12 mouse cellular contexts compared by ENCODE assay signal in the genomic region with DNA sequence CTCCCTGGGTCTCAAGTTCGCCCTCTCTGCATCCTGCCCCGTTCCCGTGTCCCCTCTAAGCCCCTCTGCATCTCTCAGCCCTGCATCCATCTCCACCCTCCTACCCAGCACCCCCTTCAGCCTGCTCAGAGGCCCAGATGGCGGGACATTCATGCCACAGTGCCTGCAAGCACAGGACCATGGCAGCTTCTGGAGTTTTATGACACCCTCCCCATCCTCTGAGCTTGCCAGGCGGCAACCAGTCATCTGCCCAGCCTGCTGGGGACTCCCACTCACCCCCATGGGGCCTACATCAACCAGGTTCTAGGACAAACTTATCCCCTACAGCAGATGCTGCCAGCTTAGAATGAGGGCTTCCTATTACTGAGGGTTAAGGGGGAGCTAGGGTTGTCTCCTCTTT. TPM values are rescaled to one million over a fixed set of nuclear protein-coding genes. Genes with fewer than 3 reads are reported as not detected.
A peak's percentile ranks its signal among the peaks of the same experiment; 100 is the strongest.
DNase-seq lines count a peak whose midpoint lies in the region; ATAC-seq lines count a peak whose summit lies in the region.
"Had no signal": no experiment of that assay in that cellular context is flagged by ENCODE, and none has a peak within 500 bp of the region (broad histone marks: within the 10 kb centered on the region; RNA-seq: fewer than 3 reads in every experiment).

No protein-coding gene starts in this region.

- peak overlapping the region; percentile 67 for H3K4me3 ChIP-seq in erythroblast, embryonic 14.5 days (replicated peaks)
- no peak overlapping the region for H3K4me3 ChIP-seq in neural tube, embryonic 13.5 days
- no peak overlapping the region for H3K4me3 ChIP-seq in neural tube, embryonic 14.5 days (ENCODE audit: low read depth, low read length)
- no peak overlapping the region for H3K4me3 ChIP-seq in kidney, embryonic 15.5 days (replicated peaks)
- H3K4me3 ChIP-seq: heart, embryonic 15.5 days had no signal

- WGBS in neural tube, embryonic 13.5 days, result 43% methylated on average over 5 of the region's 5 CpGs
- 46% methylated on average over 5 of the region's 5 CpGs for WGBS in neural tube, embryonic 14.5 days
- 56% methylated on average over 5 of the region's 5 CpGs for WGBS in kidney, embryonic 15.5 days

- peaks cover 13% of the 10 kb centered on the region for H3K27me3 ChIP-seq in erythroblast, embryonic 14.5 days (ENCODE audit: control insufficient read depth)
- no peaks in the 10 kb centered on the region for H3K27me3 ChIP-seq in neural tube, embryonic 13.5 days
- H3K27me3 ChIP-seq in neural tube, embryonic 14.5 days (ENCODE audit: control insufficient read depth, insufficient read depth, low read length), result no peaks in the 10 kb centered on the region
- no peaks in the 10 kb centered on the region for H3K27me3 ChIP-seq in kidney, embryonic 15.5 days
- H3K27me3 ChIP-seq: Patski had no signal

- H3K4me2 ChIP-seq in neural tube, embryonic 13.5 days, result no peak overlapping the region
- H3K4me2 ChIP-seq in neural tube, embryonic 14.5 days (ENCODE audit: low read depth, low read length), result no peak overlapping the region
- no peak overlapping the region for H3K4me2 ChIP-seq in kidney, embryonic 15.5 days
- H3K4me2 ChIP-seq: heart, embryonic 15.5 days had no signal

- no peak overlapping the region for H3K9ac ChIP-seq in neural tube, embryonic 13.5 days
- no peak overlapping the region for H3K9ac ChIP-seq in neural tube, embryonic 14.5 days (replicated peaks; ENCODE audit: low read depth, low read length)
- no peak overlapping the region for H3K9ac ChIP-seq in kidney, embryonic 15.5 days
- H3K9ac ChIP-seq: heart, embryonic 15.5 days had no signal

- DNase-seq in layer of hippocampus, adult 11-12 months (ENCODE audit: low spot score), result peak; percentile 57
- no peak for DNase-seq in layer of hippocampus, adult 9-10 months (ENCODE audit: low spot score)
- DNase-seq in neural tube, embryonic 10.5 days (ENCODE audit: extremely low spot score, low spot score), result no peak
- DNase-seq: lung, postnatal 14 days; spleen, adult 18-20 months had no signal

- no peak for ATAC-seq in erythroblast, adult 5-6 weeks (replicated peaks; ENCODE audit: low FRiP score, poor library complexity, severe bottlenecking)
- ATAC-seq in neural tube, embryonic 13.5 days (ENCODE audit: low read depth), result no peak
- ATAC-seq in neural tube, embryonic 14.5 days (ENCODE audit: low read depth), result peak; percentile 61; the same call in 1 of the 2 replicates
- no peak for ATAC-seq in kidney, embryonic 15.5 days (replicated peaks; ENCODE audit: low FRiP score)
- ATAC-seq: Patski had no signal

- peaks cover 69% of the 10 kb centered on the region for H3K4me1 ChIP-seq in erythroblast, embryonic 14.5 days (ENCODE audit: control insufficient read depth)
- H3K4me1 ChIP-seq in neural tube, embryonic 13.5 days (replicated peaks), result peaks cover 36% of the 10 kb centered on the region
- peaks cover 15% of the 10 kb centered on the region; the same call in 1 of the 2 replicates for H3K4me1 ChIP-seq in neural tube, embryonic 14.5 days (ENCODE audit: control insufficient read depth, insufficient read depth, low read length)
- H3K4me1 ChIP-seq in kidney, embryonic 15.5 days, result peaks cover 50% of the 10 kb centered on the region

- peak overlapping the region; percentile 52 for H3K27ac ChIP-seq in neural tube, embryonic 13.5 days (replicated peaks)
- no peak overlapping the region for H3K27ac ChIP-seq in neural tube, embryonic 14.5 days (ENCODE audit: low read depth, low read length)
- H3K27ac ChIP-seq in kidney, embryonic 15.5 days, result no peak overlapping the region
- H3K27ac ChIP-seq: heart, embryonic 15.5 days had no signal

- H3K9me3 ChIP-seq in erythroblast, embryonic 14.5 days (ENCODE audit: control insufficient read depth, low read length), result no peaks in the 10 kb centered on the region
- H3K9me3 ChIP-seq in neural tube, embryonic 13.5 days, result no peaks in the 10 kb centered on the region
- H3K9me3 ChIP-seq in neural tube, embryonic 14.5 days (ENCODE audit: control insufficient read depth, low read length), result no peaks in the 10 kb centered on the region
- H3K9me3 ChIP-seq in kidney, embryonic 15.5 days (replicated peaks), result no peaks in the 10 kb centered on the region
- H3K9me3 ChIP-seq: heart, embryonic 15.5 days had no signal

- no peaks in the 10 kb centered on the region for H3K36me3 ChIP-seq in erythroblast, embryonic 14.5 days (ENCODE audit: control insufficient read depth)
- H3K36me3 ChIP-seq in neural tube, embryonic 13.5 days, result peaks cover 31% of the 10 kb centered on the region
- H3K36me3 ChIP-seq in neural tube, embryonic 14.5 days (ENCODE audit: control insufficient read depth, insufficient read depth, low read length), result peaks cover 4% of the 10 kb centered on the region; the same call in 1 of the 2 replicates
- H3K36me3 ChIP-seq in kidney, embryonic 15.5 days, result peaks cover 18% of the 10 kb centered on the region; the same call in 1 of the 2 replicates
- H3K36me3 ChIP-seq: heart, embryonic 15.5 days had no signal

RNA-seq across cellular contexts. Expression of a gene that starts 19.2 kb away (rescaled TPM):
- polyA plus RNA-seq in erythroblast, embryonic 14.5 days (2012), result 10.3 and 14.4 TPM in 2 replicates
- total RNA-seq in erythroblast, adult 5-6 weeks (2015; ENCODE audit: low replicate concordance), result 109 and 122 TPM in 2 replicates
- total RNA-seq in erythroblast, adult 5-6 weeks (2017; ENCODE audit: low replicate concordance), result 78.9 and 102 TPM in 2 replicates
- polyA plus RNA-seq in neural tube, embryonic 13.5 days (2015; fragmentation: Nextera tagmentation; extraction: Ambion mirVana), result 8.9 and 9.3 TPM in 2 replicates
- polyA plus RNA-seq in neural tube, embryonic 14.5 days (2014; fragmentation: Nextera tagmentation; extraction: Ambion mirVana), result 14.3 and 22.5 TPM in 2 replicates
- polyA plus RNA-seq in kidney, embryonic 15.5 days (2015; fragmentation: Nextera tagmentation; extraction: Ambion mirVana), result 8.5 and 9.9 TPM in 2 replicates

RNA-seq across cellular contexts. Expression of a gene that starts 31.2 kb away (rescaled TPM):
- not detected in 2 replicates for polyA plus RNA-seq in erythroblast, embryonic 14.5 days (2012)
- not detected in 2 replicates for total RNA-seq in erythroblast, adult 5-6 weeks (2015; ENCODE audit: low replicate concordance)
- not detected in 2 replicates for total RNA-seq in erythroblast, adult 5-6 weeks (2017; ENCODE audit: low replicate concordance)
- 0.28 TPM in 1 of 2 replicates, not detected in the other for polyA plus RNA-seq in neural tube, embryonic 13.5 days (2015; fragmentation: Nextera tagmentation; extraction: Ambion mirVana)
- polyA plus RNA-seq in neural tube, embryonic 14.5 days (2014; fragmentation: Nextera tagmentation; extraction: Ambion mirVana), result 0.09 and 0.26 TPM in 2 replicates
- polyA plus RNA-seq in kidney, embryonic 15.5 days (2015; fragmentation: Nextera tagmentation; extraction: Ambion mirVana), result 0.05 and 0.19 TPM in 2 replicates

RNA-seq across cellular contexts. Expression of a gene that starts 45.0 kb away (rescaled TPM):
- polyA plus RNA-seq in erythroblast, embryonic 14.5 days (2012), result not detected in 2 replicates
- not detected in 2 replicates for total RNA-seq in erythroblast, adult 5-6 weeks (2015; ENCODE audit: low replicate concordance)
- not detected in 2 replicates for total RNA-seq in erythroblast, adult 5-6 weeks (2017; ENCODE audit: low replicate concordance)
- 0.24 and 0.51 TPM in 2 replicates for polyA plus RNA-seq in neural tube, embryonic 13.5 days (2015; fragmentation: Nextera tagmentation; extraction: Ambion mirVana)
- polyA plus RNA-seq in neural tube, embryonic 14.5 days (2014; fragmentation: Nextera tagmentation; extraction: Ambion mirVana), result 0.68 and 0.82 TPM in 2 replicates
- polyA plus RNA-seq in kidney, embryonic 15.5 days (2015; fragmentation: Nextera tagmentation; extraction: Ambion mirVana), result 16.5 and 18.4 TPM in 2 replicates
